ENCODE assay signal across 14 mouse cellular contexts in genomic region chr15:12040407-12040710, GRCm38 (mm10). TPM values are rescaled to one million over a fixed set of nuclear protein-coding genes. Genes with fewer than 3 reads are reported as not detected.
DNase-seq lines count a peak whose midpoint lies in the region; ATAC-seq and TF ChIP-seq lines count a peak whose summit lies in the region.
"Had no signal": no experiment of that assay in that cellular context is flagged by ENCODE, and none has a peak within 500 bp of the region (broad histone marks: within the 10 kb centered on the region; RNA-seq: fewer than 3 reads in every experiment).

No protein-coding gene starts in this region.

- WGBS in cerebellum, adult 2 months: 14% methylated on average over 5 of the region's 5 CpGs
- 62% methylated on average over 5 of the region's 5 CpGs for WGBS in hindbrain, embryonic 13.5 days
- 76% methylated on average over 5 of the region's 5 CpGs for WGBS in hindbrain, embryonic 10.5 days
- 36% methylated on average over 5 of the region's 5 CpGs for WGBS in embryonic facial prominence, embryonic 15.5 days
- WGBS in limb, embryonic 15.5 days: 36% methylated on average over 5 of the region's 5 CpGs

- ATAC-seq in hindbrain, embryonic 13.5 days (ENCODE audit: low FRiP score): no peak
- ATAC-seq in embryonic facial prominence, embryonic 15.5 days (ENCODE audit: insufficient number of reproducible peaks, low FRiP score, low TSS enrichment, low read depth): no peak; the same call in none of the 2 replicates
- ATAC-seq in limb, embryonic 15.5 days (ENCODE audit: insufficient number of reproducible peaks, low FRiP score, low TSS enrichment, low read depth): no peak
- ATAC-seq: inflammation-experienced regulatory T-cells, adult 6 months had no signal

- H3K4me2 ChIP-seq in hindbrain, embryonic 13.5 days: no peak overlapping the region
- no peak overlapping the region for H3K4me2 ChIP-seq in embryonic facial prominence, embryonic 15.5 days (replicated peaks)
- no peak overlapping the region for H3K4me2 ChIP-seq in limb, embryonic 15.5 days

- TF ChIP-seq CTCF in cerebellum, adult 2 months (IDR thresholded peaks at IDR 0.05; ENCODE audit: borderline replicate concordance, insufficient read depth, low read depth, low read length): no peak
- no peak for TF ChIP-seq CTCF in layer of hippocampus, adult 2 months (conservative IDR thresholded peaks at IDR 0.05)

- peak; percentile 17 to 28 for DNase-seq in cerebellum, adult 2 months
- no peak for DNase-seq in cerebellum, adult 11 months
- DNase-seq in hindbrain, embryonic 10.5 days (ENCODE audit: low spot score): no peak
- DNase-seq in layer of hippocampus, adult 2 months (ENCODE audit: low spot score in 2 of 2): no peak
- DNase-seq in kidney, adult 11 months: no peak
- DNase-seq: adrenal gland, postnatal 10 days; kidney, postnatal 25 days; right cerebral cortex, postnatal 14 days had no signal

- H3K36me3 ChIP-seq in hindbrain, embryonic 13.5 days: no peaks in the 10 kb centered on the region
- H3K36me3 ChIP-seq in hindbrain, embryonic 10.5 days: no peaks in the 10 kb centered on the region
- no peaks in the 10 kb centered on the region for H3K36me3 ChIP-seq in embryonic facial prominence, embryonic 15.5 days
- no peaks in the 10 kb centered on the region for H3K36me3 ChIP-seq in limb, embryonic 15.5 days
- H3K36me3 ChIP-seq: forebrain, embryonic 12.5 days had no signal

- no peaks in the 10 kb centered on the region for H3K9me3 ChIP-seq in hindbrain, embryonic 13.5 days
- no peaks in the 10 kb centered on the region for H3K9me3 ChIP-seq in hindbrain, embryonic 10.5 days
- H3K9me3 ChIP-seq in embryonic facial prominence, embryonic 15.5 days (replicated peaks): no peaks in the 10 kb centered on the region
- no peaks in the 10 kb centered on the region for H3K9me3 ChIP-seq in limb, embryonic 15.5 days
- H3K9me3 ChIP-seq: forebrain, embryonic 12.5 days had no signal

- H3K27ac ChIP-seq in cerebellum, adult 2 months (ENCODE audit: insufficient read depth, low read length): no peak overlapping the region
- peak overlapping the region; percentile 58 for H3K27ac ChIP-seq in hindbrain, embryonic 13.5 days
- H3K27ac ChIP-seq in hindbrain, embryonic 10.5 days: no peak overlapping the region
- H3K27ac ChIP-seq in embryonic facial prominence, embryonic 15.5 days (replicated peaks): peak overlapping the region; percentile 17
- H3K27ac ChIP-seq in limb, embryonic 15.5 days: peak overlapping the region; percentile 61; the same call in 1 of the 2 replicates
- no peak overlapping the region for H3K27ac ChIP-seq in layer of hippocampus, adult 2 months
- H3K27ac ChIP-seq: forebrain, embryonic 12.5 days had no signal

- H3K9ac ChIP-seq in hindbrain, embryonic 13.5 days: no peak overlapping the region
- H3K9ac ChIP-seq in embryonic facial prominence, embryonic 15.5 days: no peak overlapping the region
- no peak overlapping the region for H3K9ac ChIP-seq in limb, embryonic 15.5 days
- H3K9ac ChIP-seq: forebrain, embryonic 12.5 days; lung, embryonic 14.5 days had no signal

- no peak overlapping the region for H3K4me3 ChIP-seq in cerebellum, adult 2 months (replicated peaks; ENCODE audit: insufficient read depth, low read depth, low read length)
- H3K4me3 ChIP-seq in hindbrain, embryonic 13.5 days: no peak overlapping the region
- H3K4me3 ChIP-seq in hindbrain, embryonic 10.5 days: no peak overlapping the region
- H3K4me3 ChIP-seq in embryonic facial prominence, embryonic 15.5 days (replicated peaks): no peak overlapping the region
- H3K4me3 ChIP-seq in limb, embryonic 15.5 days: no peak overlapping the region
- H3K4me3 ChIP-seq in layer of hippocampus, adult 2 months: no peak overlapping the region
- H3K4me3 ChIP-seq: forebrain, embryonic 12.5 days had no signal

- 0 out of 2 replicates have a peak, but pooled peaks cover 3% of the 10 kb centered on the region for H3K4me1 ChIP-seq in cerebellum, adult 2 months (ENCODE audit: control insufficient read depth, insufficient read depth, low read length)
- H3K4me1 ChIP-seq in hindbrain, embryonic 13.5 days (replicated peaks): peaks cover 24% of the 10 kb centered on the region
- H3K4me1 ChIP-seq in hindbrain, embryonic 10.5 days (replicated peaks): peaks cover 14% of the 10 kb centered on the region
- peaks cover 17% of the 10 kb centered on the region for H3K4me1 ChIP-seq in embryonic facial prominence, embryonic 15.5 days
- peaks cover 20% of the 10 kb centered on the region for H3K4me1 ChIP-seq in limb, embryonic 15.5 days

- TF ChIP-seq POLR2A in cerebellum, adult 2 months (IDR thresholded peaks at IDR 0.05; ENCODE audit: borderline replicate concordance, insufficient read depth, low read length): no peak

- no peaks in the 10 kb centered on the region for H3K27me3 ChIP-seq in cerebellum, adult 2 months (ENCODE audit: control insufficient read depth, insufficient read depth, low read length)
- no peaks in the 10 kb centered on the region for H3K27me3 ChIP-seq in hindbrain, embryonic 13.5 days
- H3K27me3 ChIP-seq in hindbrain, embryonic 10.5 days (ENCODE audit: insufficient read depth, poor library complexity, severe bottlenecking): no peaks in the 10 kb centered on the region
- H3K27me3 ChIP-seq in embryonic facial prominence, embryonic 15.5 days: no peaks in the 10 kb centered on the region
- H3K27me3 ChIP-seq in limb, embryonic 15.5 days: no peaks in the 10 kb centered on the region
- H3K27me3 ChIP-seq: forebrain, embryonic 12.5 days had no signal

RNA-seq across cellular contexts. Expression of gene Sub1, which starts 43.6 kb away (rescaled TPM):
- polyA plus RNA-seq in cerebellum, adult 2 months (2012; rRNA removed): 84.5 and 92.6 TPM in 2 replicates
- polyA plus RNA-seq in hindbrain, embryonic 13.5 days (2015; fragmentation: Nextera tagmentation; extraction: Ambion mirVana): 618 and 623 TPM in 2 replicates
- 697 and 720 TPM in 2 replicates for polyA plus RNA-seq in hindbrain, embryonic 10.5 days (2016; fragmentation: Nextera tagmentation; extraction: Ambion mirVana)
- polyA plus RNA-seq in embryonic facial prominence, embryonic 15.5 days (2015; fragmentation: Nextera tagmentation; extraction: Ambion mirVana): 614 and 655 TPM in 2 replicates
- 659 and 669 TPM in 2 replicates for polyA plus RNA-seq in limb, embryonic 15.5 days (2015; fragmentation: Nextera tagmentation; extraction: Ambion mirVana)
- 100 to 1,000 TPM; 303 to 321 TPM for total RNA-seq in layer of hippocampus, adult 2 months (2021)

Comparison
In these comparisons a context has a peak if more than half of its experiments do, and no peak if none do; other contexts are left out.
1. DNase-seq: peak in cerebellum, adult 2 months (2 of 2); none in cerebellum, adult 11 months (single experiment), hindbrain, embryonic 10.5 days (single experiment), layer of hippocampus, adult 2 months (0 of 2) and kidney, adult 11 months (single experiment).
2. H3K27ac ChIP-seq: peak in hindbrain, embryonic 13.5 days (single experiment), embryonic facial prominence, embryonic 15.5 days (single experiment) and limb, embryonic 15.5 days (single experiment); none in cerebellum, adult 2 months (single experiment), hindbrain, embryonic 10.5 days (single experiment) and layer of hippocampus, adult 2 months (single experiment).